Mouse (Mus musculus) hindlimb bud, embryonic 11.5 days (tissue): ENCODE results near the gene Zfp687.
A peak's percentile ranks its signal among the peaks of the same experiment; 100 is the strongest.
"Not testable (repeated sequence)": the region's sequence is repeated elsewhere in the genome, so short reads cannot be mapped to it uniquely, and the experiment has no call there.

Experiments
- DNase-seq: peaks from one replicate; pipeline ENCODE4 v3.0.0-alpha.2; 2012; ENCODE audit warnings: low read depth, low spot score; ENCODE audit errors: extremely low spot score

Gene Zfp687

GRCm38 (mm10) chr3:95015337-95015872, at the start of gene Zfp687:
Gene Zfp687, minus strand, starts transcription at chr3:95015448.
- DNase-seq: peak; percentile 98

GRCm38 (mm10) chr3:95063741-95064140, 48.5 kb upstream of the Zfp687 start:
- no peak for DNase-seq

GRCm38 (mm10) chr3:95058078-95058477, 42.8 kb upstream of the Zfp687 start:
- DNase-seq: no peak

GRCm38 (mm10) chr3:95056275-95056674, 41.0 kb upstream of the Zfp687 start:
- no peak for DNase-seq

- DNase-seq: no peak
These were observed 39.4 kb upstream of the Zfp687 start for GRCm38 (mm10) chr3:95054481-95055260.

- DNase-seq: no peak
These were observed 38.5 kb upstream of the Zfp687 start for GRCm38 (mm10) chr3:95053701-95054100.

- DNase-seq: no peak
These were observed 37.7 kb upstream of the Zfp687 start for GRCm38 (mm10) chr3:95052959-95053358.

- no peak for DNase-seq
These were observed 32.7 kb upstream of the Zfp687 start for GRCm38 (mm10) chr3:95047914-95048313.

- no peak for DNase-seq
These were observed 31.3 kb upstream of the Zfp687 start for GRCm38 (mm10) chr3:95046462-95047057.

- no peak for DNase-seq
These were observed 28.0 kb upstream of the Zfp687 start for GRCm38 (mm10) chr3:95043251-95043650.

- no peak for DNase-seq
These were observed 27.6 kb upstream of the Zfp687 start for GRCm38 (mm10) chr3:95042838-95043229.

- DNase-seq: peak; percentile 92
These were observed 27.1 kb upstream of the Zfp687 start, which contains the start of gene Psmd4 for GRCm38 (mm10) chr3:95042166-95042837. Gene Psmd4, minus strand, starts transcription at chr3:95042614.

GRCm38 (mm10) chr3:95041625-95042024, 26.4 kb upstream of the Zfp687 start:
- no peak for DNase-seq

GRCm38 (mm10) chr3:95029953-95030352, 14.7 kb upstream of the Zfp687 start:
- DNase-seq: no peak

- not testable (repeated sequence) for DNase-seq
These were observed 14.1 kb upstream of the Zfp687 start for GRCm38 (mm10) chr3:95029291-95029827.

- DNase-seq: no peak
These were observed 13.4 kb upstream of the Zfp687 start for GRCm38 (mm10) chr3:95028603-95029002.

- DNase-seq: no peak
These were observed 12.5 kb upstream of the Zfp687 start for GRCm38 (mm10) chr3:95027701-95028100.

- DNase-seq: no peak
These were observed 11.9 kb upstream of the Zfp687 start for GRCm38 (mm10) chr3:95027057-95027645.

GRCm38 (mm10) chr3:95025202-95025601, 10.0 kb upstream of the Zfp687 start:
- no peak for DNase-seq

- no peak for DNase-seq
These were observed 9.3 kb upstream of the Zfp687 start for GRCm38 (mm10) chr3:95024551-95024950.

GRCm38 (mm10) chr3:95020956-95021355, 5.7 kb upstream of the Zfp687 start:
- DNase-seq: not testable (repeated sequence)
